Mouse (Mus musculus): ENCODE data around the gene Fam81b. TPM values are rescaled to one million over a fixed set of nuclear protein-coding genes. Genes with fewer than 3 reads are reported as not detected.

Gene Fam81b
- total RNA-seq, 2 experiments from 2014 or later: not detected

GRCm38 (mm10) chr13:76197297-76197848 is 107.5 kb downstream of the Fam81b start:
- intact Hi-C loops (cut with DNase I): no loop called here
- no peak for DNase-seq (ENCODE audit: extremely low spot score in 1 of 2, low spot score in 2 of 2)

GRCm38 (mm10) chr13:76195431-76196138 is 109.3 kb downstream of the Fam81b start:
- intact Hi-C loops (cut with DNase I): no loop called here
- DNase-seq (ENCODE audit: extremely low spot score in 1 of 2, low spot score in 2 of 2): no peak

- intact Hi-C loops (cut with DNase I): no loop called here
- no peak for DNase-seq (ENCODE audit: extremely low spot score in 1 of 2, low spot score in 2 of 2)
Observed at GRCm38 (mm10) chr13:76194937-76195336, 109.9 kb downstream of the Fam81b start.

GRCm38 (mm10) chr13:76190273-76190672 is 114.6 kb downstream of the Fam81b start:
- intact Hi-C loops (cut with DNase I): no loop called here
- no peak for DNase-seq (ENCODE audit: extremely low spot score in 1 of 2, low spot score in 2 of 2)

GRCm38 (mm10) chr13:76189190-76189589 is 115.7 kb downstream of the Fam81b start:
- intact Hi-C loops (cut with DNase I): no loop called here
- peak in 1 of 2 experiments; percentile 17 for DNase-seq (ENCODE audit: extremely low spot score in 1 of 2, low spot score in 2 of 2)

- DNase-seq (ENCODE audit: extremely low spot score in 1 of 2, low spot score in 2 of 2): no peak
- intact Hi-C loops (cut with DNase I): no loop called here
Observed at GRCm38 (mm10) chr13:76187651-76188050, 117.2 kb downstream of the Fam81b start.

- DNase-seq (ENCODE audit: extremely low spot score in 1 of 2, low spot score in 2 of 2): no peak
- intact Hi-C loops (cut with DNase I): no loop called here
Observed at GRCm38 (mm10) chr13:76178700-76179099, 126.2 kb downstream of the Fam81b start.

- intact Hi-C loops (cut with DNase I): no loop called here
- no peak for DNase-seq (ENCODE audit: extremely low spot score in 1 of 2, low spot score in 2 of 2)
Observed at GRCm38 (mm10) chr13:76174297-76174696, 130.6 kb downstream of the Fam81b start.

GRCm38 (mm10) chr13:76160587-76160986 is 144.3 kb downstream of the Fam81b start:
- DNase-seq (ENCODE audit: extremely low spot score in 1 of 2, low spot score in 2 of 2): no peak
- intact Hi-C loops (cut with DNase I): no loop called here

- intact Hi-C loops (cut with DNase I): no loop called here
- DNase-seq (ENCODE audit: extremely low spot score in 1 of 2, low spot score in 2 of 2): no peak
Observed at GRCm38 (mm10) chr13:76157508-76157907, 147.4 kb downstream of the Fam81b start.

- intact Hi-C loops (cut with DNase I): no loop called here
- DNase-seq (ENCODE audit: extremely low spot score in 1 of 2, low spot score in 2 of 2): no peak
Observed at GRCm38 (mm10) chr13:76157099-76157498, 147.8 kb downstream of the Fam81b start.

Small RNA genes within 50 kb of the gene (microRNA-seq; reads per million reads assigned to microRNA genes)
- gene Gm24025: not detected

Other genes with a start within 250 kb of the Fam81b start
- 1 to 10 TPM; 2.6 to 2.9 TPM for gene Gpr150, start 248.1 kb downstream of the Fam81b start, total RNA-seq (2021)
- 1 to 10 TPM; 4.0 to 5.1 TPM for gene Arsk, start 206.4 kb downstream of the Fam81b start, total RNA-seq (2021)
- gene Ttc37, start 206.3 kb downstream of the Fam81b start, total RNA-seq (2021): 10 to 100 TPM; 18.3 to 21.1 TPM
- gene Mctp1, start 79.5 kb upstream of the Fam81b start, total RNA-seq (2021): 10 to 100 TPM; 37.8 to 43.3 TPM

Data from left cerebral cortex, postnatal 10 days (tissue).